In the genomic region with DNA sequence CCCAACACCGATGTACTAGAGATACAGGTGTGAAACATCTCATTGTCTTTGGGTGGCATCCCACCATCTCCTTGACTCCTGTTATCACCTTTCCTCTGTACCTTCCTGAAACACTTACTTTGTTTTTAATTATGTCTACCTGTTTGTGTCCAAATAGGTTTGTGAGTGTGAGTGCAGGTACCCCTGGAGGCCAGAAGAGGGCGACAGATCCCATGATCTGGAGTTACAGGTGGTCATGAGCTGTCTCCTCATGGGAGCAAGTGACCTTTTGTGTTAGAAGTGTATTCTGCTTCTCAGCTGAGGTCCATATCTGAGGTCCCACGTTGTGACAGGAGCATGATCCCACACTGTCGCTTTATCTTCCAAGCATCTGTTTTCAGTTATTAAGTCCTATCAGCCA, we compare ENCODE assay signal across 10 mouse cellular contexts. TPM values are rescaled to one million over a fixed set of nuclear protein-coding genes. Genes with fewer than 3 reads are reported as not detected.
DNase-seq lines count a peak whose midpoint lies in the region; ATAC-seq and TF ChIP-seq lines count a peak whose summit lies in the region.
"Had no signal": no experiment of that assay in that cellular context is flagged by ENCODE, and none has a peak within 500 bp of the region (broad histone marks: within the 10 kb centered on the region; RNA-seq: fewer than 3 reads in every experiment).

No protein-coding gene starts in this region.

- intact Hi-C loops in left cerebral cortex, adult 2 months (cut with DNase I), result no loop called here
- intact Hi-C loops in left cerebral cortex, postnatal 25 days (cut with DNase I), result no loop called here

- 55% methylated on average over 4 of the region's 4 CpGs for WGBS in limb, embryonic 11.5 days

- TF ChIP-seq POLR2A in MEL (IDR thresholded peaks at IDR 0.05; ENCODE audit: control insufficient read depth in 1 of 2, insufficient read depth in 1 of 2, low read depth in 1 of 2, low read length in 2 of 2, poor library complexity in 1 of 2), result no peak

- H3K9ac ChIP-seq in MEL (ENCODE audit: control insufficient read depth, low read depth, low read length, poor library complexity, severe bottlenecking), result no peak overlapping the region
- H3K9ac ChIP-seq in limb, embryonic 11.5 days (ENCODE audit: low read length), result no peak overlapping the region

- ATAC-seq in limb, embryonic 11.5 days (ENCODE audit: insufficient number of reproducible peaks, low FRiP score, low TSS enrichment, low read depth), result no peak

- no peaks in the 10 kb centered on the region for H3K27me3 ChIP-seq in MEL (ENCODE audit: control insufficient read depth in 1 of 2, insufficient read depth in 2 of 2, low read length in 2 of 2)
- no peaks in the 10 kb centered on the region for H3K27me3 ChIP-seq in limb, embryonic 11.5 days (ENCODE audit: control insufficient read depth, insufficient read depth, low read length)
- H3K27me3 ChIP-seq: megakaryocyte, embryonic 14.5 days had no signal

- TF ChIP-seq RAD21 in MEL (IDR thresholded peaks at IDR 0.05; ENCODE audit: low read depth, low read length), result peak; percentile 22

- no peak for TF ChIP-seq EP300 in MEL (IDR thresholded peaks at IDR 0.05; ENCODE audit: low read depth in 1 of 2, low read length in 2 of 2)

- H3K4me2 ChIP-seq in limb, embryonic 11.5 days (ENCODE audit: low read depth, severe bottlenecking), result no peak overlapping the region

- no peaks in the 10 kb centered on the region for H3K4me1 ChIP-seq in MEL (ENCODE audit: control insufficient read depth in 1 of 2, insufficient read depth in 2 of 2, low read length in 2 of 2)
- H3K4me1 ChIP-seq in limb, embryonic 11.5 days (ENCODE audit: control insufficient read depth, insufficient read depth, low read length), result no peaks in the 10 kb centered on the region
- H3K4me1 ChIP-seq: megakaryocyte, embryonic 14.5 days had no signal

- no peak overlapping the region for H3K27ac ChIP-seq in left cerebral cortex, adult 2 months
- H3K27ac ChIP-seq in MEL (ENCODE audit: control insufficient read depth, low read depth, low read length), result no peak overlapping the region
- H3K27ac ChIP-seq in limb, embryonic 11.5 days (replicated peaks; ENCODE audit: low read depth, low read length), result no peak overlapping the region

- H3K36me3 ChIP-seq in MEL (ENCODE audit: control insufficient read depth in 1 of 2, insufficient read depth in 2 of 2, low read length in 2 of 2), result no peaks in the 10 kb centered on the region
- no peaks in the 10 kb centered on the region for H3K36me3 ChIP-seq in limb, embryonic 11.5 days (ENCODE audit: control insufficient read depth, insufficient read depth, low read length)

- H3K79me2 ChIP-seq in MEL (ENCODE audit: control insufficient read depth, insufficient read depth, low read length, poor library complexity), result no peaks in the 10 kb centered on the region

- peak; percentile 52 for TF ChIP-seq CTCF in left cerebral cortex, adult 2 months (IDR thresholded peaks at IDR 0.05)
- TF ChIP-seq CTCF in MEL (IDR thresholded peaks at IDR 0.05 in 2 of 3, conservative IDR thresholded peaks at IDR 0.05 in 1 of 3; ENCODE audit: control insufficient read depth in 1 of 3, insufficient read depth in 1 of 3, low read depth in 2 of 3, low read length in 3 of 3, poor library complexity in 1 of 3, severe bottlenecking in 1 of 3), result peak; percentile 33 to 49 (median 36); a peak in 5 of 6 replicates

- no peaks in the 10 kb centered on the region for H3K9me3 ChIP-seq in MEL (replicated peaks; ENCODE audit: insufficient read depth, low read length)
- H3K9me3 ChIP-seq in limb, embryonic 11.5 days (ENCODE audit: control insufficient read depth, low read length), result no peaks in the 10 kb centered on the region

- no peak for DNase-seq in left cerebral cortex, adult 2 months (ENCODE audit: extremely low spot score in 1 of 2, low spot score in 2 of 2)
- DNase-seq in left cerebral cortex, postnatal 25 days (ENCODE audit: low spot score in 2 of 2), result no peak
- peak; percentile 35 for DNase-seq in MEL (ENCODE audit: low read depth, low spot score)
- peak; percentile 23 for DNase-seq in adrenal gland, postnatal 25 days
- peak; percentile 38 for DNase-seq in limb, embryonic 11.5 days (ENCODE audit: low spot score)
- DNase-seq in right cerebral cortex, postnatal 10 days (ENCODE audit: low spot score in 2 of 2), result no peak
- DNase-seq in spleen, postnatal 36 days (ENCODE audit: low spot score in 2 of 2), result no peak
- no peak for DNase-seq in left cerebral cortex, adult 11 months (ENCODE audit: low spot score)

- H3K4me3 ChIP-seq in left cerebral cortex, adult 2 months, result no peak overlapping the region
- H3K4me3 ChIP-seq in MEL (ENCODE audit: control insufficient read depth in 1 of 2, insufficient read depth in 1 of 2, low read depth in 2 of 2, low read length in 2 of 2), result no peak overlapping the region
- H3K4me3 ChIP-seq in limb, embryonic 11.5 days (ENCODE audit: low read depth, low read length), result no peak overlapping the region
- H3K4me3 ChIP-seq: megakaryocyte, embryonic 14.5 days had no signal

TF ChIP-seq in MEL, 35 proteins besides CTCF, POLR2A, EP300 and RAD21:
- no peak for TF ChIP-seq ZC3H11A (IDR thresholded peaks at IDR 0.05; ENCODE audit: low read depth, low read length)

RNA-seq across cellular contexts. Expression of a gene that starts 22.6 kb away (rescaled TPM):
- 10 to 100 TPM; 14.5 to 21.7 TPM for total RNA-seq in left cerebral cortex, adult 2 months (2021)
- total RNA-seq in left cerebral cortex, postnatal 25 days (2021), result 10 to 100 TPM; 16.7 to 18.8 TPM
- not detected in 2 replicates for total RNA-seq in MEL (2012; rRNA removed)
- not detected for polyA plus RNA-seq in MEL (2012; ENCODE audit: insufficient read depth in 1 of 2, insufficient read length in 2 of 2, low read depth in 1 of 2, low replicate concordance in 2 of 2, missing spikeins in 1 of 2)
- 2.9 and 6.0 TPM in 2 replicates for total RNA-seq in adrenal gland, postnatal 25 days (2021)
- 3.2 and 3.4 TPM in 2 replicates for polyA plus RNA-seq in limb, embryonic 11.5 days (2014; fragmentation: Nextera tagmentation; extraction: Ambion mirVana)
- total RNA-seq: heart, adult 8-10 months had no signal

Comparison
In these comparisons a context has a peak if more than half of its experiments do, and no peak if none do; other contexts are left out.
1. DNase-seq: peak in MEL (single experiment), adrenal gland, postnatal 25 days (single experiment) and limb, embryonic 11.5 days (single experiment); none in left cerebral cortex, adult 2 months (0 of 2), left cerebral cortex, postnatal 25 days (0 of 2), right cerebral cortex, postnatal 10 days (0 of 2), spleen, postnatal 36 days (0 of 2) and left cerebral cortex, adult 11 months (single experiment).